In the genomic region with DNA sequence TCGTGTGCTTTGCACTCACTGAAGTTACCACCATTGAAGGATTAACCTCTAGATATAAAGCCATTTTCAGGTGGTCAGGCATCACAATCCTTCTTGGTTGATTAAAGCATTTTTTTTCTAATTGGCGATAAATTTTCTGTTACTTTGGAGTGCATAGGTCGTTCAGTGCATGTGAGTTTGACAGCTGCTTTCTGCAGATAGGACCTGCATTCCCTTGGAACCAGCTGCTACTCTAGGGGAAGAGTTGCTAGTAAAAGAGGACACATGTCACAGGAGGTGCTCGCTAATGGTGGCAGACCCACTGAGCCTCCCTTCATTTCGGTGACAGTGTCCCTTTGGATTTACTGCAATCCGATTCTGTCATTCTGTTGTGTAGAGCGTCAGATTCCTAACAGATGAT, we compare ENCODE assay signal across 18 mouse cellular contexts. TPM values are rescaled to one million over a fixed set of nuclear protein-coding genes. Genes with fewer than 3 reads are reported as not detected.
DNase-seq lines count a peak whose midpoint lies in the region; ATAC-seq and TF ChIP-seq lines count a peak whose summit lies in the region.
"Had no signal": no experiment of that assay in that cellular context is flagged by ENCODE, and none has a peak within 500 bp of the region (broad histone marks: within the 10 kb centered on the region; RNA-seq: fewer than 3 reads in every experiment).

No protein-coding gene starts in this region.

- H3K4me1 ChIP-seq in heart, embryonic 14.5 days (ENCODE audit: control insufficient read depth in 2 of 2, insufficient read depth in 2 of 2, low read length in 2 of 2) = peaks cover 4 to 20% of the 10 kb centered on the region in 2 experiments
- H3K4me1 ChIP-seq in heart, embryonic 10.5 days = peaks cover 9% of the 10 kb centered on the region; the same call in 1 of the 2 replicates
- no peaks in the 10 kb centered on the region for H3K4me1 ChIP-seq in midbrain, embryonic 11.5 days (ENCODE audit: control insufficient read depth, insufficient read depth, low read length)
- peaks cover 5% of the 10 kb centered on the region; the same call in 1 of the 2 replicates for H3K4me1 ChIP-seq in midbrain, embryonic 16.5 days (ENCODE audit: control insufficient read depth, insufficient read depth, low read length)
- no peaks in the 10 kb centered on the region; the same call in 1 of the 2 replicates for H3K4me1 ChIP-seq in forebrain, embryonic 14.5 days (ENCODE audit: control insufficient read depth, insufficient read depth, low read length)
- H3K4me1 ChIP-seq in stomach, postnatal 0 days (replicated peaks; ENCODE audit: control insufficient read depth, insufficient read depth) = no peaks in the 10 kb centered on the region

- peak overlapping the region; percentile 25 to 44; a peak in 2 of 4 replicates for H3K27ac ChIP-seq in heart, embryonic 14.5 days (replicated peaks in 1 of 2; ENCODE audit: control insufficient read depth in 1 of 2, insufficient read depth in 1 of 2, low read depth in 2 of 2, low read length in 2 of 2)
- H3K27ac ChIP-seq in heart, embryonic 10.5 days = no peak overlapping the region
- H3K27ac ChIP-seq in midbrain, embryonic 11.5 days (ENCODE audit: low read depth, low read length) = no peak overlapping the region
- no peak overlapping the region for H3K27ac ChIP-seq in midbrain, embryonic 16.5 days (ENCODE audit: low read length)
- H3K27ac ChIP-seq in forebrain, embryonic 14.5 days (ENCODE audit: low read depth, low read length) = no peak overlapping the region
- no peak overlapping the region; the same call in 1 of the 2 replicates for H3K27ac ChIP-seq in stomach, postnatal 0 days (replicated peaks)
- H3K27ac ChIP-seq: liver, embryonic 15.5 days; midbrain, embryonic 12.5 days had no signal

- H3K9me3 ChIP-seq in heart, embryonic 14.5 days (ENCODE audit: control insufficient read depth, low read length) = no peaks in the 10 kb centered on the region
- H3K9me3 ChIP-seq in heart, embryonic 10.5 days = no peaks in the 10 kb centered on the region
- no peaks in the 10 kb centered on the region for H3K9me3 ChIP-seq in midbrain, embryonic 11.5 days (ENCODE audit: control insufficient read depth, low read length)
- H3K9me3 ChIP-seq in midbrain, embryonic 16.5 days (replicated peaks; ENCODE audit: control insufficient read depth, low read length, poor library complexity, severe bottlenecking) = no peaks in the 10 kb centered on the region
- no peaks in the 10 kb centered on the region for H3K9me3 ChIP-seq in forebrain, embryonic 14.5 days (replicated peaks; ENCODE audit: control insufficient read depth, low read length)
- no peaks in the 10 kb centered on the region for H3K9me3 ChIP-seq in stomach, postnatal 0 days (ENCODE audit: control insufficient read depth, low read length)
- H3K9me3 ChIP-seq: hindbrain, embryonic 12.5 days; liver, embryonic 15.5 days; midbrain, embryonic 12.5 days had no signal

- H3K27me3 ChIP-seq in heart, embryonic 14.5 days (ENCODE audit: control insufficient read depth, insufficient read depth, low read length) = no peaks in the 10 kb centered on the region
- no peaks in the 10 kb centered on the region for H3K27me3 ChIP-seq in heart, embryonic 10.5 days (ENCODE audit: insufficient read depth, poor library complexity, severe bottlenecking)
- H3K27me3 ChIP-seq in midbrain, embryonic 11.5 days (ENCODE audit: control insufficient read depth, insufficient read depth, low read length) = no peaks in the 10 kb centered on the region
- no peaks in the 10 kb centered on the region for H3K27me3 ChIP-seq in midbrain, embryonic 16.5 days (ENCODE audit: control insufficient read depth, insufficient read depth, low read depth, low read length)
- H3K27me3 ChIP-seq in forebrain, embryonic 14.5 days (replicated peaks; ENCODE audit: control insufficient read depth, insufficient read depth, low read length) = no peaks in the 10 kb centered on the region
- H3K27me3 ChIP-seq in stomach, postnatal 0 days (ENCODE audit: control insufficient read depth, insufficient read depth, low read length) = no peaks in the 10 kb centered on the region
- H3K27me3 ChIP-seq: hindbrain, embryonic 12.5 days; liver, embryonic 15.5 days; midbrain, embryonic 12.5 days had no signal

- H3K4me2 ChIP-seq in heart, embryonic 14.5 days (ENCODE audit: low read length) = peak overlapping the region; percentile 43; the same call in 1 of the 2 replicates
- no peak overlapping the region for H3K4me2 ChIP-seq in midbrain, embryonic 11.5 days
- no peak overlapping the region for H3K4me2 ChIP-seq in midbrain, embryonic 16.5 days (ENCODE audit: low read length)
- H3K4me2 ChIP-seq in forebrain, embryonic 14.5 days (ENCODE audit: low read length) = 0 out of 2 replicates have a peak overlapping the region, but pooled peaks have one; percentile 18
- no peak overlapping the region for H3K4me2 ChIP-seq in stomach, postnatal 0 days (replicated peaks; ENCODE audit: low read depth)
- H3K4me2 ChIP-seq: hindbrain, embryonic 12.5 days; liver, embryonic 15.5 days; midbrain, embryonic 12.5 days had no signal

- 66% methylated on average over 7 of the region's 7 CpGs for WGBS in heart, embryonic 14.5 days
- 75% methylated on average over 7 of the region's 7 CpGs for WGBS in heart, embryonic 10.5 days
- 86% methylated on average over 7 of the region's 7 CpGs for WGBS in midbrain, embryonic 11.5 days
- 73% methylated on average over 7 of the region's 7 CpGs for WGBS in midbrain, embryonic 16.5 days
- whole genome bisulfite sequencing in forebrain, embryonic 14.5 days = 56% methylated on average over 7 of the region's 7 CpGs
- 62% methylated on average over 7 of the region's 7 CpGs for WGBS in stomach, postnatal 0 days

- no peak for TF ChIP-seq CTCF in stomach, postnatal 0 days (IDR thresholded peaks at IDR 0.05; ENCODE audit: low read depth)

- H3K9ac ChIP-seq in heart, embryonic 14.5 days (ENCODE audit: low read length) = peak overlapping the region; percentile 25; the same call in 1 of the 2 replicates
- no peak overlapping the region for H3K9ac ChIP-seq in midbrain, embryonic 11.5 days (ENCODE audit: low read length)
- H3K9ac ChIP-seq in midbrain, embryonic 16.5 days (ENCODE audit: low read depth, low read length) = no peak overlapping the region
- H3K9ac ChIP-seq in forebrain, embryonic 14.5 days (ENCODE audit: low read length) = no peak overlapping the region
- H3K9ac ChIP-seq in stomach, postnatal 0 days (ENCODE audit: low read length) = no peak overlapping the region
- H3K9ac ChIP-seq: hindbrain, embryonic 12.5 days; liver, embryonic 15.5 days; midbrain, embryonic 12.5 days had no signal

- no peak for ATAC-seq in heart, embryonic 14.5 days (ENCODE audit: insufficient number of reproducible peaks, insufficient read depth, low FRiP score, low read depth)
- ATAC-seq in midbrain, embryonic 11.5 days (ENCODE audit: low FRiP score) = peak; percentile 25; the same call in 1 of the 2 replicates
- no peak for ATAC-seq in midbrain, embryonic 16.5 days
- peak; percentile 54; the same call in 1 of the 2 replicates for ATAC-seq in forebrain, embryonic 14.5 days
- ATAC-seq in stomach, postnatal 0 days (ENCODE audit: low FRiP score, low TSS enrichment) = peak; percentile 19; the same call in 1 of the 2 replicates

- no peak for DNase-seq in heart, embryonic 10.5 days (ENCODE audit: low spot score)
- no peak for DNase-seq in midbrain, embryonic 11.5 days (ENCODE audit: low spot score, missing footprints)
- no peak for DNase-seq in forebrain, embryonic 14.5 days (ENCODE audit: low spot score)
- no peak for DNase-seq in stomach, postnatal 0 days (ENCODE audit: low spot score)
- no peak for DNase-seq in gastrocnemius, postnatal 4 days (ENCODE audit: low spot score in 2 of 2)
- DNase-seq: left cerebral cortex, postnatal 4 days; right cerebral cortex, postnatal 4 days; thymus, postnatal 4 days had no signal

- peaks cover 8% of the 10 kb centered on the region; the same call in 1 of the 2 replicates for H3K36me3 ChIP-seq in heart, embryonic 14.5 days (ENCODE audit: control insufficient read depth, insufficient read depth, low read length)
- no peaks in the 10 kb centered on the region for H3K36me3 ChIP-seq in heart, embryonic 10.5 days
- H3K36me3 ChIP-seq in midbrain, embryonic 11.5 days (ENCODE audit: control insufficient read depth, insufficient read depth, low read length) = no peaks in the 10 kb centered on the region
- H3K36me3 ChIP-seq in midbrain, embryonic 16.5 days (ENCODE audit: control insufficient read depth, insufficient read depth, low read length) = no peaks in the 10 kb centered on the region
- no peaks in the 10 kb centered on the region for H3K36me3 ChIP-seq in forebrain, embryonic 14.5 days (ENCODE audit: control insufficient read depth, insufficient read depth, low read length)
- H3K36me3 ChIP-seq in stomach, postnatal 0 days (ENCODE audit: control insufficient read depth, insufficient read depth, low read length) = no peaks in the 10 kb centered on the region
- H3K36me3 ChIP-seq: hindbrain, embryonic 12.5 days; midbrain, embryonic 12.5 days had no signal

- no peak overlapping the region for H3K4me3 ChIP-seq in heart, embryonic 14.5 days (ENCODE audit: control insufficient read depth in 1 of 2, insufficient read depth in 1 of 2, low read depth in 1 of 2, low read length in 2 of 2)
- H3K4me3 ChIP-seq in heart, embryonic 10.5 days = no peak overlapping the region
- H3K4me3 ChIP-seq in midbrain, embryonic 11.5 days (ENCODE audit: low read depth, low read length) = no peak overlapping the region
- H3K4me3 ChIP-seq in midbrain, embryonic 16.5 days (ENCODE audit: low read depth, low read length) = no peak overlapping the region
- no peak overlapping the region for H3K4me3 ChIP-seq in forebrain, embryonic 14.5 days (ENCODE audit: low read depth, low read length)
- no peak overlapping the region for H3K4me3 ChIP-seq in stomach, postnatal 0 days (ENCODE audit: low read depth, low read length)
- H3K4me3 ChIP-seq: hindbrain, embryonic 12.5 days; liver, embryonic 15.5 days; midbrain, embryonic 12.5 days had no signal

- TF ChIP-seq EP300 in stomach, postnatal 0 days (optimal IDR thresholded peaks at IDR 0.05) = no peak

RNA-seq across cellular contexts. Expression of a gene that starts 28.3 kb away (rescaled TPM):
- polyA plus RNA-seq in heart, embryonic 14.5 days (2014; fragmentation: Nextera tagmentation; extraction: Ambion mirVana) = 5.0 and 5.3 TPM in 2 replicates
- 7.3 and 8.2 TPM in 2 replicates for polyA plus RNA-seq in heart, embryonic 10.5 days (2016; fragmentation: Nextera tagmentation; extraction: Ambion mirVana)
- 8.9 and 9.8 TPM in 2 replicates for polyA plus RNA-seq in midbrain, embryonic 11.5 days (2014; fragmentation: Nextera tagmentation; extraction: Ambion mirVana)
- 12.5 and 13.4 TPM in 2 replicates for polyA plus RNA-seq in midbrain, embryonic 16.5 days (2015; fragmentation: Nextera tagmentation; extraction: Ambion mirVana)
- 9.4 and 10.7 TPM in 2 replicates for polyA plus RNA-seq in forebrain, embryonic 14.5 days (2014; fragmentation: Nextera tagmentation; extraction: Ambion mirVana)
- 6.7 and 7.6 TPM in 2 replicates for polyA plus RNA-seq in stomach, postnatal 0 days (2015; fragmentation: Nextera tagmentation; extraction: Ambion mirVana)
- total RNA-seq in gastrocnemius, postnatal 4 days (2021) = 10 to 100 TPM; 20.3 to 22.2 TPM

RNA-seq across cellular contexts. Expression of a gene that starts 46.2 kb away (rescaled TPM):
- not detected in 2 replicates for polyA plus RNA-seq in heart, embryonic 14.5 days (2014; fragmentation: Nextera tagmentation; extraction: Ambion mirVana)
- polyA plus RNA-seq in heart, embryonic 10.5 days (2016; fragmentation: Nextera tagmentation; extraction: Ambion mirVana) = not detected in 2 replicates
- not detected in 2 replicates for polyA plus RNA-seq in midbrain, embryonic 11.5 days (2014; fragmentation: Nextera tagmentation; extraction: Ambion mirVana)
- not detected in 2 replicates for polyA plus RNA-seq in midbrain, embryonic 16.5 days (2015; fragmentation: Nextera tagmentation; extraction: Ambion mirVana)
- not detected in 2 replicates for polyA plus RNA-seq in forebrain, embryonic 14.5 days (2014; fragmentation: Nextera tagmentation; extraction: Ambion mirVana)
- not detected in 2 replicates for polyA plus RNA-seq in stomach, postnatal 0 days (2015; fragmentation: Nextera tagmentation; extraction: Ambion mirVana)
- not detected for total RNA-seq in gastrocnemius, postnatal 4 days (2021)
- total RNA-seq: common myeloid progenitor, adult 5-6 weeks; granulocyte monocyte progenitor cell, adult 5-6 weeks; left cerebral cortex, postnatal 4 days had no signal
- polyA plus RNA-seq: activated CD4-positive, CD25-positive, alpha-beta regulatory T cell, adult 4 months; CD4-positive, CD25-positive, alpha-beta regulatory T cell, adult 4 months; hindbrain, embryonic 12.5 days; kidney, embryonic 16.5 days; liver, embryonic 15.5 days; midbrain, embryonic 12.5 days had no signal

Comparison
In these comparisons a context has a peak if more than half of its experiments do, and no peak if none do; other contexts are left out.
1. ATAC-seq: peak in midbrain, embryonic 11.5 days (single experiment), forebrain, embryonic 14.5 days (single experiment) and stomach, postnatal 0 days (single experiment); none in heart, embryonic 14.5 days (single experiment) and midbrain, embryonic 16.5 days (single experiment).
2. H3K27ac ChIP-seq: peak in heart, embryonic 14.5 days (2 of 2); none in heart, embryonic 10.5 days (single experiment), midbrain, embryonic 11.5 days (single experiment), midbrain, embryonic 16.5 days (single experiment), forebrain, embryonic 14.5 days (single experiment) and stomach, postnatal 0 days (single experiment).
3. H3K4me2 ChIP-seq: peak in heart, embryonic 14.5 days (single experiment) and forebrain, embryonic 14.5 days (single experiment); none in midbrain, embryonic 11.5 days (single experiment), midbrain, embryonic 16.5 days (single experiment) and stomach, postnatal 0 days (single experiment).